Comparison of ENCODE assay signal across 17 mouse cellular contexts in the genomic region with DNA sequence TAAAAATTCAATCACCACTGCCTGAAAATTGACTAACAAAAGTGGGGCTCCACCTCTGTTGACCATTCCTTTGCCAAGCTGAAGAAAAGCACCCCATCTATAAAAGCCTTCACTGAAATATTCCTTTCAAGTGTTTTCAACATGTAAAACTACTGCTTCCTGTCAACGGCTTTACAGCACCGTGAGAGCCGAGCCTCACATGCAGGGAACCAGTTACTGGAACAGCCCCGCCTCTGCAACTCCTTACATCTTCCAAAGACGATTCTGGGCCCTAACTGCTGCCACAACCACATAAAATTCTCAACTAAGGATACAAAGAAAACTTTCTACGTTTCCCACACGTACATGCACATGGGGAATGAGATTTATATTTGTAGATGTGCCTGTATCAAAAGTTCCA.
"Had no signal": no experiment of that assay in that cellular context is flagged by ENCODE, and none has a peak within 500 bp of the region (broad histone marks: within the 10 kb centered on the region; RNA-seq: fewer than 3 reads in every experiment).

No protein-coding gene starts in this region.

- H3K27ac ChIP-seq: midbrain, embryonic 10.5 days; midbrain, embryonic 13.5 days; midbrain, embryonic 15.5 days; neural tube, embryonic 13.5 days; neural tube, embryonic 15.5 days had no signal

- H3K9ac ChIP-seq: midbrain, embryonic 13.5 days; midbrain, embryonic 15.5 days; neural tube, embryonic 13.5 days; neural tube, embryonic 15.5 days had no signal

- H3K36me3 ChIP-seq: midbrain, embryonic 10.5 days; midbrain, embryonic 13.5 days; midbrain, embryonic 15.5 days; neural tube, embryonic 13.5 days; neural tube, embryonic 15.5 days had no signal

- H3K9me3 ChIP-seq: midbrain, embryonic 10.5 days; midbrain, embryonic 13.5 days; midbrain, embryonic 15.5 days; neural tube, embryonic 13.5 days; neural tube, embryonic 15.5 days had no signal

- H3K27me3 ChIP-seq: midbrain, embryonic 15.5 days; neural tube, embryonic 13.5 days; neural tube, embryonic 15.5 days had no signal

- H3K4me3 ChIP-seq: midbrain, embryonic 10.5 days; midbrain, embryonic 13.5 days; midbrain, embryonic 15.5 days; myocyte; neural tube, embryonic 13.5 days; neural tube, embryonic 15.5 days had no signal

- DNase-seq: lung, adult 18-20 months; lung, postnatal 10 days; lung, postnatal 4 days; retina, postnatal 1 day; right cerebral cortex, adult 18-20 months; right cerebral cortex, postnatal 25 days; right cerebral cortex, postnatal 4 days; spleen, adult 18-20 months; thymus, adult 18-20 months; thymus, postnatal 14 days; thymus, postnatal 36 days had no signal

- ATAC-seq: midbrain, embryonic 13.5 days; midbrain, embryonic 15.5 days had no signal

- H3K4me1 ChIP-seq: midbrain, embryonic 13.5 days; midbrain, embryonic 15.5 days; neural tube, embryonic 13.5 days; neural tube, embryonic 15.5 days had no signal

- H3K4me2 ChIP-seq: midbrain, embryonic 13.5 days; midbrain, embryonic 15.5 days; neural tube, embryonic 13.5 days; neural tube, embryonic 15.5 days had no signal
